Mouse (Mus musculus): ENCODE data around the gene Kcnh4.
"Not testable (repeated sequence)": the region's sequence is repeated elsewhere in the genome, so short reads cannot be mapped to it uniquely, and the experiment has no call there.

Gene Kcnh4

GRCm38 (mm10) chr11:100759611-100760233 lies at the start of gene Kcnh4:
Kcnh4 (minus strand) TSS chr11:100759942.
- CTCF ChIA-PET = interaction anchor here (0.6 to 1.4 kb wide), 2 partner anchors 22 to 54 kb away, joined by 3 read pairs; no protein-coding TSS in a partner anchor

- CTCF ChIA-PET = interaction anchor here (0.6 to 1.2 kb wide), 5 partner anchors 92 to 469 kb away, joined by 3 to 29 read pairs (median 4); no protein-coding TSS in a partner anchor
Measured at GRCm38 (mm10) chr11:100806380-100807305, 46.9 kb upstream of the Kcnh4 start.

- CTCF ChIA-PET = no interaction called here
Measured at GRCm38 (mm10) chr11:100805535-100805934, 45.8 kb upstream of the Kcnh4 start.

GRCm38 (mm10) chr11:100804409-100804808 lies 44.7 kb upstream of the Kcnh4 start:
- CTCF ChIA-PET = no interaction called here

- CTCF ChIA-PET = no interaction called here
Measured at GRCm38 (mm10) chr11:100799426-100799825, 39.7 kb upstream of the Kcnh4 start.

- CTCF ChIA-PET = no interaction called here
Measured at GRCm38 (mm10) chr11:100796585-100796984, 36.8 kb upstream of the Kcnh4 start.

GRCm38 (mm10) chr11:100795386-100795785 lies 35.6 kb upstream of the Kcnh4 start:
- CTCF ChIA-PET = no interaction called here

GRCm38 (mm10) chr11:100791457-100792049 lies 31.8 kb upstream of the Kcnh4 start:
- CTCF ChIA-PET = interaction anchor here (0.7 kb wide), 1 partner anchor 30 kb away, joined by 4 read pairs; no protein-coding TSS in a partner anchor

- CTCF ChIA-PET = not testable (repeated sequence)
Measured at GRCm38 (mm10) chr11:100790644-100791043, 30.9 kb upstream of the Kcnh4 start.

- CTCF ChIA-PET = interaction anchor here (0.5 to 0.6 kb wide), 3 partner anchors 78 to 1107 kb away, joined by 4 to 6 read pairs (median 6); partner anchors contain the start of gene Kat2a
Measured at GRCm38 (mm10) chr11:100789702-100790101, 30.0 kb upstream of the Kcnh4 start.

- CTCF ChIA-PET = no interaction called here
Measured at GRCm38 (mm10) chr11:100785774-100786173, 26.0 kb upstream of the Kcnh4 start.

GRCm38 (mm10) chr11:100784286-100784685 lies 24.5 kb upstream of the Kcnh4 start:
- CTCF ChIA-PET = no interaction called here

- CTCF ChIA-PET = no interaction called here
Measured at GRCm38 (mm10) chr11:100782568-100782967, 22.8 kb upstream of the Kcnh4 start.

GRCm38 (mm10) chr11:100781763-100782475 lies 22.2 kb upstream of the Kcnh4 start:
- CTCF ChIA-PET = no interaction called here

- CTCF ChIA-PET = interaction anchor here (0.5 kb wide), 1 partner anchor 9 kb away, joined by 3 read pairs; no protein-coding TSS in a partner anchor
Measured at GRCm38 (mm10) chr11:100780247-100780646, 20.5 kb upstream of the Kcnh4 start.

- CTCF ChIA-PET = no interaction called here
Measured at GRCm38 (mm10) chr11:100778069-100778468, 18.3 kb upstream of the Kcnh4 start.

GRCm38 (mm10) chr11:100775921-100776320 lies 16.2 kb upstream of the Kcnh4 start:
- CTCF ChIA-PET = interaction anchor here (1.1 to 1.7 kb wide), 2 partner anchors 15 to 38 kb away, joined by 3 to 4 read pairs; no protein-coding TSS in a partner anchor

GRCm38 (mm10) chr11:100774261-100774660 lies 14.5 kb upstream of the Kcnh4 start:
- CTCF ChIA-PET = no interaction called here

GRCm38 (mm10) chr11:100770646-100771408 lies 11.1 kb upstream of the Kcnh4 start, which contains the start of gene Ghdc:
Ghdc (minus strand) TSS chr11:100770957.
- CTCF ChIA-PET = interaction anchor here (0.7 kb wide), 1 partner anchor 10 kb away, joined by 3 read pairs; no protein-coding TSS in a partner anchor

- CTCF ChIA-PET = no interaction called here
Measured at GRCm38 (mm10) chr11:100769980-100770379, 10.2 kb upstream of the Kcnh4 start.

GRCm38 (mm10) chr11:100767871-100768270 lies 8.1 kb upstream of the Kcnh4 start:
- CTCF ChIA-PET = no interaction called here

Measured in spleen, embryonic (tissue).